Mouse (Mus musculus): ENCODE measurements around the gene Pxylp1. TPM values are rescaled to one million over a fixed set of nuclear protein-coding genes. Genes with fewer than 3 reads are reported as not detected.

Gene Pxylp1
- polyA plus RNA-seq, 1 experiment from 2014 or later: 13.8 TPM

GRCm38 (mm10) chr9:96792543-96792942 is 99.9 kb downstream of the Pxylp1 start:
- no peak overlapping the region for H3K4me2 ChIP-seq (ENCODE audit: low read length)
- DNase-seq (ENCODE audit: low spot score): no peak
- H3K4me3 ChIP-seq (replicated peaks; ENCODE audit: low read depth, low read length): no peak overlapping the region
- no peak for ATAC-seq (replicated peaks; ENCODE audit: low FRiP score, low read depth)
- H3K9me3 ChIP-seq (replicated peaks; ENCODE audit: low read length): no peaks in the 10 kb centered on the region
- no peak overlapping the region for H3K9ac ChIP-seq (ENCODE audit: low read depth, low read length)
- no peaks in the 10 kb centered on the region for H3K27me3 ChIP-seq (ENCODE audit: insufficient read depth, low read length)
- no peaks in the 10 kb centered on the region for H3K4me1 ChIP-seq (replicated peaks; ENCODE audit: insufficient read depth, low read length)
- H3K36me3 ChIP-seq (ENCODE audit: insufficient read depth, low read length): no peaks in the 10 kb centered on the region
- 76% methylated on average over 2 of the region's 2 CpGs for WGBS
- TF ChIP-seq CTCF (IDR thresholded peaks at IDR 0.05; ENCODE audit: low read depth): no peak
- H3K27ac ChIP-seq: no peak overlapping the region

GRCm38 (mm10) chr9:96790389-96791007 is 102.0 kb downstream of the Pxylp1 start:
- TF ChIP-seq CTCF (IDR thresholded peaks at IDR 0.05; ENCODE audit: low read depth): peak; percentile 55

GRCm38 (mm10) chr9:96789906-96790305 is 102.6 kb downstream of the Pxylp1 start:
- Histone ChIP-seq H3K4me1 (replicated peaks; ENCODE audit: insufficient read depth, low read length) (0 out of 2 replicates have a peak, but pooled peaks cover 3% of the 10 kb centered on the region), H3K4me2 (ENCODE audit: low read length) (no peak overlapping the region), H3K9me3 (replicated peaks; ENCODE audit: low read length) (no peaks in the 10 kb centered on the region), H3K4me3 (replicated peaks; ENCODE audit: low read depth, low read length) (no peak overlapping the region), H3K9ac (ENCODE audit: low read depth, low read length) (no peak overlapping the region), H3K27ac (no peak overlapping the region), H3K27me3 (ENCODE audit: insufficient read depth, low read length) (no peaks in the 10 kb centered on the region), H3K36me3 (ENCODE audit: insufficient read depth, low read length) (no peaks in the 10 kb centered on the region)
- ATAC-seq (replicated peaks; ENCODE audit: low FRiP score, low read depth) (no peak), DNase-seq (ENCODE audit: low spot score) (no peak)
- no peak for TF ChIP-seq CTCF (IDR thresholded peaks at IDR 0.05; ENCODE audit: low read depth)
- WGBS: 62% methylated on average over 3 of the region's 3 CpGs

More at GRCm38 (mm10) chr9:96790389-96791007, 102.0 kb downstream of the Pxylp1 start:
- no peak overlapping the region for H3K4me3 ChIP-seq (replicated peaks; ENCODE audit: low read depth, low read length)
- H3K27me3 ChIP-seq (ENCODE audit: insufficient read depth, low read length): no peaks in the 10 kb centered on the region
- H3K4me2 ChIP-seq (ENCODE audit: low read length): no peak overlapping the region
- DNase-seq (ENCODE audit: low spot score): no peak
- H3K9ac ChIP-seq (ENCODE audit: low read depth, low read length): no peak overlapping the region
- no peaks in the 10 kb centered on the region for H3K36me3 ChIP-seq (ENCODE audit: insufficient read depth, low read length)
- no peak overlapping the region for H3K27ac ChIP-seq
- 50% methylated on average over 4 of the region's 4 CpGs for WGBS
- no peak for ATAC-seq (replicated peaks; ENCODE audit: low FRiP score, low read depth)
- 0 out of 2 replicates have a peak, but pooled peaks cover 1% of the 10 kb centered on the region for H3K4me1 ChIP-seq (replicated peaks; ENCODE audit: insufficient read depth, low read length)
- no peaks in the 10 kb centered on the region for H3K9me3 ChIP-seq (replicated peaks; ENCODE audit: low read length)

DNA sequence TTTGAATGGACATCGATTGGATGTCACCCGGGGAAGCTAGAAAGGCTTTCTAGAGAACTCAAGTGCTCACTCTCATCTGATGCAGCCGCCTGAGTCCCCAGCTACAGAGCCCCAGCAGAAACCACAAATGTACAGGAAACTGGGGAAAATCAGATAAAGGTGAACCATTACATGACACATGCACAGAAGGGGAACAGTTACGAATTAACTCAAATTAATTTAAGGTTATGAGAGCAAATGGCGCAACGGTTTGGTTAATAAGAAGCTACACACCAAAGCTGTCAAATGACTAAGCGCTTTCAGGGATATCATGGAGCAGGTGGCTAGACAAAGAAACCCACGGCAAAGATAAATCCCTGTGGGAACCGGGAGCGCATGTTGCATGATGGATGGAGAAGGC is 104.7 kb downstream of the Pxylp1 start:
- no peaks in the 10 kb centered on the region for H3K36me3 ChIP-seq (ENCODE audit: insufficient read depth, low read length)
- 64% methylated on average over 10 of the region's 10 CpGs for WGBS
- no peak overlapping the region for H3K9ac ChIP-seq (ENCODE audit: low read depth, low read length)
- H3K4me3 ChIP-seq (replicated peaks; ENCODE audit: low read depth, low read length): no peak overlapping the region
- TF ChIP-seq CTCF (IDR thresholded peaks at IDR 0.05; ENCODE audit: low read depth): no peak
- ATAC-seq (replicated peaks; ENCODE audit: low FRiP score, low read depth): no peak
- peak overlapping the region; percentile 11; the same call in 1 of the 2 replicates for H3K4me2 ChIP-seq (ENCODE audit: low read length)
- 0 out of 2 replicates have a peak, but pooled peaks cover 3% of the 10 kb centered on the region for H3K4me1 ChIP-seq (replicated peaks; ENCODE audit: insufficient read depth, low read length)
- peak; percentile 50 for DNase-seq (ENCODE audit: low spot score)
- no peaks in the 10 kb centered on the region for H3K27me3 ChIP-seq (ENCODE audit: insufficient read depth, low read length)
- no peaks in the 10 kb centered on the region for H3K9me3 ChIP-seq (replicated peaks; ENCODE audit: low read length)
- H3K27ac ChIP-seq: peak overlapping the region; percentile 37; the same call in 1 of the 2 replicates

DNA sequence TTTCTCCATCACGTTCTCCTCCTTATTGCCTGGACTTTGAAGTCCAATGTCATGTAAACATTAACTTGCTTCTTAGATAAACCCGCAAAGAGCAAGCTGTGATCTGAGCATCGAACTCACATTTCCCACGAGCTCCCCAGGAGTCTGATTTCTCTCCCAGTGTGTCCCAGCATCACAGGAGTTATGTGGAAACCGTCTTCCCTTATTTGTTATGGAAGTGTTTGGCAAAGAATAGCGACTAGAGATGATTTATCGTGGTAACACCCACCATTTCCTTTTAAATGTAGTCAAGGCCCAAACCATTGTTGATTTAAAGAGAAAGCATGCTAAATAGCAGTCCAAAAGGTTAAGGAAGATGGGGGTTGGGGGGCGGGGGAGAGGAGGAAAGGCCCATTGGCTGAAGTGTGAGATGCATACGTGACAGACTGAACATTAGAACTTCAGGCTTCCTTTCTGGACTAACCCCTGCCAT is 106.6 kb downstream of the Pxylp1 start:
- no peak for TF ChIP-seq CTCF (IDR thresholded peaks at IDR 0.05; ENCODE audit: low read depth)
- H3K36me3 ChIP-seq (ENCODE audit: insufficient read depth, low read length): no peaks in the 10 kb centered on the region
- no peak overlapping the region for H3K9ac ChIP-seq (ENCODE audit: low read depth, low read length)
- H3K4me2 ChIP-seq (ENCODE audit: low read length): no peak overlapping the region
- no peak overlapping the region for H3K4me3 ChIP-seq (replicated peaks; ENCODE audit: low read depth, low read length)
- H3K9me3 ChIP-seq (replicated peaks; ENCODE audit: low read length): no peaks in the 10 kb centered on the region
- 0 out of 2 replicates have a peak, but pooled peaks cover 3% of the 10 kb centered on the region for H3K4me1 ChIP-seq (replicated peaks; ENCODE audit: insufficient read depth, low read length)
- WGBS: 23% methylated on average over 9 of the region's 9 CpGs
- ATAC-seq (replicated peaks; ENCODE audit: low FRiP score, low read depth): peak; percentile 48; the same call in 1 of the 2 replicates
- peak overlapping the region; percentile 67 for H3K27ac ChIP-seq
- DNase-seq (ENCODE audit: low spot score): peak; percentile 93
- H3K27me3 ChIP-seq (ENCODE audit: insufficient read depth, low read length): no peaks in the 10 kb centered on the region

DNA sequence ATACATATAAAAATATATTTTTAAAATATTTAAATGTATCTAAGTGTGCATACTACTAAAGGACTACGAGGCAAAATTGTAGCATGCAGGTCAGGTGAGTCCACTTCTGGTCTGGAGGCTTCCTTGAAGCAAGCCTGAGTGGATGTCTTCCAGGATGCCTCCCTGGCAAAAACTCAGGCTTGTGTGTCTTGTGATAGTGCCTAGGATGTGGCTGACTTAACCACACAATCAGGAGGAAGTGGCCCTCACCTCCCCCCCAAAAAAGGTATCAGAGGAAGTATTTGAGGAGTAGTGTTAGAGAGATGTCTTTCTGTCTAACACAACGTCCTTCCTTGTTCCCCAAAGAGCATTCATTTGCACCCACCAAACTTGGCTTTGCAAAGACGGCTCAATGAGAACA is 107.3 kb downstream of the Pxylp1 start:
- TF ChIP-seq CTCF (IDR thresholded peaks at IDR 0.05; ENCODE audit: low read depth): no peak
- WGBS: 71% methylated on average over 3 of the region's 3 CpGs
- peak overlapping the region; percentile 67 for H3K27ac ChIP-seq

More for the DNA sequence above, 107.3 kb downstream of the Pxylp1 start:
- Histone ChIP-seq H3K4me1 (replicated peaks; ENCODE audit: insufficient read depth, low read length) (0 out of 2 replicates have a peak, but pooled peaks cover 3% of the 10 kb centered on the region), H3K9ac (ENCODE audit: low read depth, low read length) (no peak overlapping the region), H3K27me3 (ENCODE audit: insufficient read depth, low read length) (no peaks in the 10 kb centered on the region), H3K9me3 (replicated peaks; ENCODE audit: low read length) (no peaks in the 10 kb centered on the region), H3K4me2 (ENCODE audit: low read length) (no peak overlapping the region), H3K4me3 (replicated peaks; ENCODE audit: low read depth, low read length) (no peak overlapping the region), H3K36me3 (ENCODE audit: insufficient read depth, low read length) (no peaks in the 10 kb centered on the region)
- DNase-seq (ENCODE audit: low spot score): no peak
- no peak for ATAC-seq (replicated peaks; ENCODE audit: low FRiP score, low read depth)

All from kidney, postnatal 0 days (tissue).